Mouse (Mus musculus) heart, postnatal 14 days (tissue): ENCODE measurements around the gene Cand2. TPM values are rescaled to one million over a fixed set of nuclear protein-coding genes. Genes with fewer than 3 reads are reported as not detected.

Source experiments
- microRNA-seq, 2 experiments: library from miRNA; unstranded; fragments of <30 nt; microRNA quantifications; one replicate each; pipeline ENCODE4 v1.2.0; 2021 to 2022
- total RNA-seq, 2 experiments: library from RNA; stranded (reverse); gene quantifications; 2 replicates each; pipeline ENCODE4 v1.2.3; 2021

The Cand2 gene
- total RNA-seq, 2 experiments from 2014 or later, result 64.5 to 71.6 TPM

Small RNAs within 50 kb of the gene (microRNA-seq; reads per million reads assigned to microRNA genes)
- 0 to 0.81 reads per million in 2 experiments for gene Mir7660

Other genes with a start within 250 kb of the Cand2 start
- gene Tsen2, start 229.9 kb upstream of the Cand2 start, total RNA-seq, result 1 to 10 TPM; 7.0 to 7.5 TPM
- under 1 TPM; 0.22 TPM for gene Mkrn2os, start 182.0 kb upstream of the Cand2 start, total RNA-seq
- gene Mkrn2, start 172.6 kb upstream of the Cand2 start, total RNA-seq, result 10 to 100 TPM; 35.4 to 36.0 TPM
- 100 to 1,000 TPM; 106 to 112 TPM for gene Raf1, start 97.9 kb upstream of the Cand2 start, total RNA-seq
- under 1 TPM in 1 of 2 experiments, not detected in 1; 0.36 TPM for gene Tmem40, start 12.1 kb upstream of the Cand2 start, total RNA-seq
- gene Rpl32, start 34.2 kb downstream of the Cand2 start, total RNA-seq, result 100 to 1,000 TPM; 618 to 675 TPM
- under 1 TPM; 0.56 to 0.76 TPM for gene Efcab12, start 63.9 kb downstream of the Cand2 start, total RNA-seq
- 1 to 10 TPM; 1.7 to 2.1 TPM for gene Mbd4, start 78.8 kb downstream of the Cand2 start, total RNA-seq
- 10 to 100 TPM; 13.2 to 18.6 TPM for gene Ift122, start 78.9 kb downstream of the Cand2 start, total RNA-seq
- gene Rho, start 157.2 kb downstream of the Cand2 start, total RNA-seq, result under 1 TPM; 0.07 to 0.12 TPM
- not detected for gene H1foo, start 170.4 kb downstream of the Cand2 start, total RNA-seq
- 100 to 1,000 TPM; 113 to 133 TPM for gene Plxnd1, start 220.5 kb downstream of the Cand2 start, total RNA-seq